Mouse (Mus musculus) neural tube, embryonic 15.5 days (tissue): ENCODE results near the gene Jak2. TPM values are rescaled to one million over a fixed set of nuclear protein-coding genes. Genes with fewer than 3 reads are reported as not detected.
A peak's percentile ranks its signal among the peaks of the same experiment; 100 is the strongest.

Source experiments
- ATAC-seq: fragments of 200-750 bp; cut with Nextera tagmentation; 2 replicates; pipeline ENCODE4 v1.8.0; 2017; ENCODE audit warnings: mild to moderate bottlenecking, moderate TSS enrichment, moderate library complexity; ENCODE audit not compliant: low FRiP score
- H3K27ac ChIP-seq: fragments of 300-500 bp; sonication (generic); replicated peaks from 2 replicates; pipeline ENCODE4 v1.5.1; 2015; ENCODE audit warnings: mild to moderate bottlenecking, inconsistent platforms
- H3K27me3 ChIP-seq: fragments of 300-500 bp; sonication (generic); replicated peaks from 2 replicates; pipeline ENCODE4 v1.6.1; 2015; ENCODE audit warnings: inconsistent platforms
- H3K36me3 ChIP-seq: fragments of 300-500 bp; sonication (generic); 2 replicates; pipeline ENCODE4 v1.6.1; 2015; ENCODE audit warnings: inconsistent platforms
- H3K4me1 ChIP-seq: fragments of 300-500 bp; sonication (generic); 2 replicates; pipeline ENCODE4 v1.6.1; 2015; ENCODE audit warnings: inconsistent platforms
- H3K4me2 ChIP-seq: fragments of 300-500 bp; sonication (generic); 2 replicates; pipeline ENCODE4 v1.6.1; 2015; ENCODE audit warnings: inconsistent platforms, mild to moderate bottlenecking, moderate library complexity
- H3K4me3 ChIP-seq: fragments of 300-500 bp; sonication (generic); replicated peaks from 2 replicates; pipeline ENCODE4 v1.5.1; 2015; ENCODE audit warnings: mild to moderate bottlenecking, inconsistent platforms
- H3K9ac ChIP-seq: fragments of 300-500 bp; sonication (generic); replicated peaks from 2 replicates; pipeline ENCODE4 v1.6.1; 2015; ENCODE audit warnings: mild to moderate bottlenecking, inconsistent platforms
- H3K9me3 ChIP-seq: fragments of 300-500 bp; sonication (generic); replicated peaks from 2 replicates; pipeline ENCODE4 v1.6.1; 2016; ENCODE audit warnings: inconsistent platforms
- WGBS: fragments of 180-500 bp; shearing (Covaris S2); methylation state at CpG from one replicate; pipeline ENCODE4 v1.1.7; 2015; ENCODE audit warnings: mixed read lengths; 5-methylcytosine and 5-hydroxymethylcytosine counted together
- polyA plus RNA-seq: library from polyadenylated mRNA; unstranded; fragments of >200 nt; fragmentation: Nextera tagmentation; extraction: Ambion mirVana; gene quantifications from 2 replicates; pipeline ENCODE4 v1.2.1, GENCODE M21; 2015

Jak2 gene
- polyA plus RNA-seq, 1 experiment from 2014 or later: 11.9 TPM

GRCm38 (mm10) chr19:29255327-29256027, 3.8 kb downstream of the Jak2 start:
- no peaks in the 10 kb centered on the region for H3K36me3 ChIP-seq
- H3K27me3 ChIP-seq: no peaks in the 10 kb centered on the region
- no peak for ATAC-seq
- peaks cover 30% of the 10 kb centered on the region for H3K4me1 ChIP-seq
- H3K9me3 ChIP-seq: no peaks in the 10 kb centered on the region
- H3K27ac ChIP-seq: peak overlapping the region; percentile 52; the same call in 1 of the 2 replicates
- no peak overlapping the region for H3K9ac ChIP-seq
- no peak overlapping the region for H3K4me3 ChIP-seq
- peak overlapping the region; percentile 82 for H3K4me2 ChIP-seq
- WGBS: 72% methylated on average over 7 of the region's 7 CpGs

- WGBS: 68% methylated on average over 9 of the region's 9 CpGs
- Histone ChIP-seq H3K4me1 (peaks cover 14% of the 10 kb centered on the region), H3K4me3 (no peak overlapping the region), H3K9me3 (no peaks in the 10 kb centered on the region), H3K27ac (no peak overlapping the region), H3K4me2 (no peak overlapping the region), H3K36me3 (0 out of 2 replicates have a peak, but pooled peaks cover 3% of the 10 kb centered on the region), H3K9ac (no peak overlapping the region), H3K27me3 (no peaks in the 10 kb centered on the region)
- ATAC-seq: no peak
Measured at GRCm38 (mm10) chr19:29261638-29262037, 10.0 kb downstream of the Jak2 start.

GRCm38 (mm10) chr19:29263492-29263891, 11.9 kb downstream of the Jak2 start:
- Histone ChIP-seq H3K27me3 (no peaks in the 10 kb centered on the region), H3K4me2 (no peak overlapping the region), H3K4me3 (no peak overlapping the region), H3K9me3 (no peaks in the 10 kb centered on the region), H3K36me3 (0 out of 2 replicates have a peak, but pooled peaks cover 3% of the 10 kb centered on the region), H3K9ac (no peak overlapping the region), H3K27ac (no peak overlapping the region), H3K4me1 (peaks cover 16% of the 10 kb centered on the region)
- WGBS: 89% methylated on average over 1 of the region's 1 CpGs
- ATAC-seq: no peak

GRCm38 (mm10) chr19:29265538-29265937, 13.9 kb downstream of the Jak2 start:
- Histone ChIP-seq H3K27ac (peak overlapping the region; percentile 64), H3K4me3 (no peak overlapping the region), H3K4me2 (peak overlapping the region; percentile 30), H3K4me1 (peaks cover 16% of the 10 kb centered on the region), H3K9me3 (no peaks in the 10 kb centered on the region), H3K27me3 (no peaks in the 10 kb centered on the region), H3K9ac (no peak overlapping the region), H3K36me3 (0 out of 2 replicates have a peak, but pooled peaks cover 3% of the 10 kb centered on the region)
- ATAC-seq: no peak; the same call in 1 of the 2 replicates
- 20% methylated on average over 5 of the region's 5 CpGs for WGBS

- Histone ChIP-seq H3K4me2 (no peak overlapping the region), H3K27ac (no peak overlapping the region), H3K4me1 (peaks cover 16% of the 10 kb centered on the region), H3K27me3 (no peaks in the 10 kb centered on the region), H3K4me3 (no peak overlapping the region), H3K36me3 (0 out of 2 replicates have a peak, but pooled peaks cover 3% of the 10 kb centered on the region), H3K9ac (no peak overlapping the region), H3K9me3 (no peaks in the 10 kb centered on the region)
- no peak for ATAC-seq
- WGBS: 84% methylated on average over 4 of the region's 4 CpGs
Measured at GRCm38 (mm10) chr19:29267075-29267868, 15.6 kb downstream of the Jak2 start.

GRCm38 (mm10) chr19:29268788-29269321, 17.2 kb downstream of the Jak2 start:
- Histone ChIP-seq H3K4me2 (no peak overlapping the region), H3K9ac (no peak overlapping the region), H3K4me1 (peaks cover 16% of the 10 kb centered on the region), H3K36me3 (no peaks in the 10 kb centered on the region), H3K27ac (no peak overlapping the region), H3K4me3 (no peak overlapping the region), H3K9me3 (no peaks in the 10 kb centered on the region), H3K27me3 (no peaks in the 10 kb centered on the region)
- no peak for ATAC-seq
- WGBS: 89% methylated on average over 4 of the region's 4 CpGs

GRCm38 (mm10) chr19:29270226-29270625, 18.6 kb downstream of the Jak2 start:
- Histone ChIP-seq H3K36me3 (peaks cover 4% of the 10 kb centered on the region), H3K27me3 (no peaks in the 10 kb centered on the region), H3K27ac (no peak overlapping the region), H3K4me1 (peaks cover 9% of the 10 kb centered on the region), H3K9ac (no peak overlapping the region), H3K4me2 (no peak overlapping the region), H3K9me3 (no peaks in the 10 kb centered on the region), H3K4me3 (no peak overlapping the region)
- no peak for ATAC-seq
- 47% methylated on average over 6 of the region's 6 CpGs for WGBS

- Histone ChIP-seq H3K36me3 (peaks cover 7% of the 10 kb centered on the region), H3K9ac (no peak overlapping the region), H3K27me3 (no peaks in the 10 kb centered on the region), H3K4me3 (no peak overlapping the region), H3K4me2 (no peak overlapping the region), H3K27ac (no peak overlapping the region), H3K4me1 (0 out of 2 replicates have a peak, but pooled peaks cover 2% of the 10 kb centered on the region), H3K9me3 (no peaks in the 10 kb centered on the region)
- WGBS: 81% methylated on average over 12 of the region's 12 CpGs
- ATAC-seq: no peak
Measured at GRCm38 (mm10) chr19:29271147-29271578, 19.5 kb downstream of the Jak2 start.

GRCm38 (mm10) chr19:29272011-29272809, 20.6 kb downstream of the Jak2 start:
- peaks cover 14% of the 10 kb centered on the region for H3K36me3 ChIP-seq
- 92% methylated on average over 3 of the region's 3 CpGs for WGBS
- H3K27ac ChIP-seq: no peak overlapping the region
- H3K9me3 ChIP-seq: no peaks in the 10 kb centered on the region
- no peak overlapping the region for H3K9ac ChIP-seq
- no peak for ATAC-seq
- H3K4me2 ChIP-seq: no peak overlapping the region
- H3K27me3 ChIP-seq: no peaks in the 10 kb centered on the region
- no peaks in the 10 kb centered on the region for H3K4me1 ChIP-seq
- H3K4me3 ChIP-seq: no peak overlapping the region

GRCm38 (mm10) chr19:29276414-29276813, 24.8 kb downstream of the Jak2 start:
- no peak overlapping the region for H3K9ac ChIP-seq
- H3K27ac ChIP-seq: no peak overlapping the region
- no peaks in the 10 kb centered on the region for H3K4me1 ChIP-seq
- no peaks in the 10 kb centered on the region for H3K27me3 ChIP-seq
- peaks cover 22% of the 10 kb centered on the region for H3K36me3 ChIP-seq
- WGBS: 95% methylated on average over 4 of the region's 4 CpGs
- H3K4me2 ChIP-seq: no peak overlapping the region
- no peak overlapping the region for H3K4me3 ChIP-seq
- no peaks in the 10 kb centered on the region for H3K9me3 ChIP-seq
- ATAC-seq: no peak

- Histone ChIP-seq H3K4me3 (no peak overlapping the region), H3K9ac (no peak overlapping the region), H3K9me3 (no peaks in the 10 kb centered on the region), H3K27me3 (no peaks in the 10 kb centered on the region), H3K4me2 (no peak overlapping the region), H3K27ac (no peak overlapping the region), H3K36me3 (peaks cover 26% of the 10 kb centered on the region), H3K4me1 (no peaks in the 10 kb centered on the region)
- no peak for ATAC-seq
- WGBS: 89% methylated on average over 6 of the region's 6 CpGs
Measured at GRCm38 (mm10) chr19:29278944-29279587, 27.4 kb downstream of the Jak2 start.
